Mouse (Mus musculus) heart, postnatal 4 days (tissue): ENCODE results near the gene Phkg1. TPM values are rescaled to one million over a fixed set of nuclear protein-coding genes. Genes with fewer than 3 reads are reported as not detected.
"Not testable (repeated sequence)": the region's sequence is repeated elsewhere in the genome, so short reads cannot be mapped to it uniquely, and the experiment has no call there.

Experiments
- DNase-seq: peaks from one replicate; pipeline ENCODE4 v3.0.0; 2021
- total RNA-seq, 2 experiments: library from RNA; stranded (reverse); gene quantifications; 2 replicates each; pipeline ENCODE4 v1.2.3; 2021

The Phkg1 gene
- total RNA-seq, 2 experiments from 2014 or later = 2.8 to 3.1 TPM

GRCm38 (mm10) chr5:129907775-129908174 is 9.4 kb upstream of the Phkg1 start:
- DNase-seq = no peak

GRCm38 (mm10) chr5:129895198-129896088 is 2.9 kb downstream of the Phkg1 start, which contains the start of gene Zbed5:
Gene Zbed5, plus strand, starts transcription at chr5:129895723.
- peak; percentile 89 for DNase-seq

- not testable (repeated sequence) for DNase-seq
Observed at GRCm38 (mm10) chr5:129890390-129890789, 8.0 kb downstream of the Phkg1 start.

GRCm38 (mm10) chr5:129886911-129887636 is 11.3 kb downstream of the Phkg1 start, which contains the start of gene Chchd2:
Gene Chchd2, minus strand, starts transcription at chr5:129887470.
- peak; percentile 94 for DNase-seq

- no peak for DNase-seq
Observed at GRCm38 (mm10) chr5:129886271-129886670, 12.1 kb downstream of the Phkg1 start.

- DNase-seq = no peak
Observed at GRCm38 (mm10) chr5:129879888-129880287, 18.5 kb downstream of the Phkg1 start.

- DNase-seq = peak; percentile 90
Observed at GRCm38 (mm10) chr5:129878946-129879345, 19.4 kb downstream of the Phkg1 start.

- peak; percentile 21 for DNase-seq
Observed at GRCm38 (mm10) chr5:129877731-129878455, 20.5 kb downstream of the Phkg1 start.

GRCm38 (mm10) chr5:129875098-129875497 is 23.3 kb downstream of the Phkg1 start:
- no peak for DNase-seq

GRCm38 (mm10) chr5:129873942-129874341 is 24.4 kb downstream of the Phkg1 start:
- no peak for DNase-seq

- no peak for DNase-seq
Observed at GRCm38 (mm10) chr5:129871238-129871637, 27.1 kb downstream of the Phkg1 start.

GRCm38 (mm10) chr5:129869238-129869995 is 28.9 kb downstream of the Phkg1 start:
- no peak for DNase-seq

- DNase-seq = no peak
Observed at GRCm38 (mm10) chr5:129865841-129866240, 32.5 kb downstream of the Phkg1 start.

GRCm38 (mm10) chr5:129864467-129864866 is 33.9 kb downstream of the Phkg1 start:
- DNase-seq = peak; percentile 63

- no peak for DNase-seq
Observed at GRCm38 (mm10) chr5:129862325-129862724, 36.0 kb downstream of the Phkg1 start.

- DNase-seq = no peak
Observed at GRCm38 (mm10) chr5:129856414-129856813, 41.9 kb downstream of the Phkg1 start.

GRCm38 (mm10) chr5:129855163-129855562 is 43.2 kb downstream of the Phkg1 start:
- DNase-seq = no peak

- no peak for DNase-seq
Observed at GRCm38 (mm10) chr5:129847558-129847820, 50.9 kb downstream of the Phkg1 start.

GRCm38 (mm10) chr5:129846752-129847557 is 51.4 kb downstream of the Phkg1 start, which contains the start of gene Sumf2:
Gene Sumf2, plus strand, starts transcription at chr5:129846986.
- peak; percentile 97 for DNase-seq

- no peak for DNase-seq
Observed at GRCm38 (mm10) chr5:129844848-129845247, 53.5 kb downstream of the Phkg1 start.
